Mouse (Mus musculus) MEL (cell line): Measurements from ENCODE around the gene Eml2. TPM values are rescaled to one million over a fixed set of nuclear protein-coding genes. Genes with fewer than 3 reads are reported as not detected.

ENCODE experiments used
- DNase-seq: peaks from one replicate; pipeline ENCODE4 v3.0.0; 2011; ENCODE audit warnings: low read depth, low spot score
- H3K27ac ChIP-seq: 2 replicates; pipeline ENCODE4 v1.5.1; 2012; ENCODE audit warnings: low read depth, mild to moderate bottlenecking, control low read depth, low read length, moderate library complexity; ENCODE audit not compliant: control insufficient read depth
- H3K27me3 ChIP-seq, 2 experiments: fragments of 150-350 bp in 1 of 2; sonication (generic) in 1 of 2; 2 replicates each; pipeline ENCODE4 v1.6.1; 2012; ENCODE audit warnings: low read length in 2 of 2, mild to moderate bottlenecking in 2 of 2, improper control_type of control experiment in 1 of 2, moderate library complexity in 1 of 2; ENCODE audit not compliant: insufficient read depth in 2 of 2, control insufficient read depth in 1 of 2
- H3K36me3 ChIP-seq, 2 experiments: 2 replicates each; pipeline ENCODE4 v1.6.1; 2012 to 2014; ENCODE audit warnings: low read length in 2 of 2, improper control_type of control experiment in 1 of 2, inconsistent platforms in 1 of 2, mild to moderate bottlenecking in 1 of 2; ENCODE audit not compliant: insufficient read depth in 2 of 2, control insufficient read depth in 1 of 2
- H3K4me1 ChIP-seq, 2 experiments: fragments of 150-350 bp in 1 of 2; sonication (generic) in 1 of 2; 2 replicates each; pipeline ENCODE4 v1.6.1; 2012; ENCODE audit warnings: low read length in 2 of 2, improper control_type of control experiment in 1 of 2, mild to moderate bottlenecking in 1 of 2; ENCODE audit not compliant: insufficient read depth in 2 of 2, control insufficient read depth in 1 of 2
- H3K4me3 ChIP-seq, 2 experiments: fragments of 150-350 bp in 1 of 2; sonication (generic) in 1 of 2; 2 replicates each; pipeline ENCODE4 v1.5.1; 2012; ENCODE audit warnings: low read depth in 2 of 2, low read length in 2 of 2, mild to moderate bottlenecking in 2 of 2, moderate library complexity in 2 of 2, control low read depth in 1 of 2, improper control_type of control experiment in 1 of 2; ENCODE audit not compliant: control insufficient read depth in 1 of 2, insufficient read depth in 1 of 2
- H3K79me2 ChIP-seq: 2 replicates; pipeline ENCODE4 v1.6.1; 2012; ENCODE audit warnings: mild to moderate bottlenecking, low read length, moderate library complexity; ENCODE audit not compliant: control insufficient read depth, poor library complexity, insufficient read depth
- H3K9ac ChIP-seq: 2 replicates; pipeline ENCODE4 v1.6.1; 2012; ENCODE audit warnings: low read depth, mild to moderate bottlenecking, control low read depth, low read length, moderate library complexity; ENCODE audit not compliant: control insufficient read depth, poor library complexity, severe bottlenecking
- H3K9me3 ChIP-seq: fragments of 150-350 bp; sonication (generic); replicated peaks from 2 replicates; pipeline ENCODE4 v1.6.1; 2012; ENCODE audit warnings: mild to moderate bottlenecking, low read length, improper control_type of control experiment, moderate library complexity; ENCODE audit not compliant: insufficient read depth
- BHLHE40 ChIP-seq: IDR thresholded peaks from 2 replicates; pipeline ENCODE4 v1.6.1; 2012; ENCODE audit warnings: low read depth, mild to moderate bottlenecking, inconsistent platforms, low read length, improper control_type of control experiment, borderline replicate concordance
- CTCF ChIP-seq, 3 experiments: IDR thresholded peaks in 2 of 3; conservative IDR thresholded peaks in 1 of 3; 2 replicates each; pipeline ENCODE4 v1.5.1; 2011 to 2012; ENCODE audit warnings: low read length in 3 of 3, low read depth in 2 of 3, mild to moderate bottlenecking in 2 of 3, improper control_type of control experiment in 1 of 3, inconsistent platforms in 1 of 3, mixed read lengths in 1 of 3, moderate library complexity in 1 of 3; ENCODE audit not compliant: control insufficient read depth in 1 of 3, insufficient read depth in 1 of 3, poor library complexity in 1 of 3, severe bottlenecking in 1 of 3
- E2F4 ChIP-seq: IDR thresholded peaks from 2 replicates; pipeline ENCODE4 v1.6.1; 2011; ENCODE audit warnings: low read depth, low read length, improper control_type of control experiment, borderline replicate concordance
- ELF1 ChIP-seq: IDR thresholded peaks from 2 replicates; pipeline ENCODE4 v1.6.1; 2014; ENCODE audit warnings: low read depth, mild to moderate bottlenecking, inconsistent platforms, low read length, improper control_type of control experiment, moderate library complexity
- EP300 ChIP-seq, 2 experiments: IDR thresholded peaks; 2 replicates each; pipeline ENCODE4 v1.6.1; 2011; ENCODE audit warnings: improper control_type of control experiment in 2 of 2, low read length in 2 of 2, low read depth in 1 of 2, mild to moderate bottlenecking in 1 of 2
- ETS1 ChIP-seq: IDR thresholded peaks from 2 replicates; pipeline ENCODE4 v1.6.1; 2012; ENCODE audit warnings: low read depth, mild to moderate bottlenecking, inconsistent platforms, low read length, improper control_type of control experiment, moderate library complexity
- GABPA ChIP-seq: IDR thresholded peaks from 2 replicates; pipeline ENCODE4 v1.6.1; 2012; ENCODE audit warnings: low read depth, mild to moderate bottlenecking, inconsistent platforms, low read length, improper control_type of control experiment, moderate library complexity
- GATA1 ChIP-seq: IDR thresholded peaks from 2 replicates; pipeline ENCODE4 v1.6.1; 2011; ENCODE audit warnings: low read depth, low read length, improper control_type of control experiment
- JUND ChIP-seq: IDR thresholded peaks from 2 replicates; pipeline ENCODE4 v1.6.1; 2011; ENCODE audit warnings: low read depth, mild to moderate bottlenecking, improper control_type of control experiment, low read length
- KAT2A ChIP-seq: conservative IDR thresholded peaks from 2 replicates; pipeline ENCODE4 v1.6.1; 2012; ENCODE audit warnings: low read depth, low read length, improper control_type of control experiment, inconsistent platforms
- MAX ChIP-seq: IDR thresholded peaks from 2 replicates; pipeline ENCODE4 v1.6.1; 2011; ENCODE audit warnings: low read length, improper control_type of control experiment
- MAZ ChIP-seq: IDR thresholded peaks from 2 replicates; pipeline ENCODE4 v1.6.1; 2012; ENCODE audit warnings: low read depth, mild to moderate bottlenecking, inconsistent platforms, low read length, improper control_type of control experiment
- MXI1 ChIP-seq: IDR thresholded peaks from 2 replicates; pipeline ENCODE4 v1.6.1; 2011; ENCODE audit warnings: mild to moderate bottlenecking, low read depth, low read length, improper control_type of control experiment
- NRF1 ChIP-seq: IDR thresholded peaks from 2 replicates; pipeline ENCODE4 v1.6.1; 2014; ENCODE audit warnings: low read depth, mild to moderate bottlenecking, inconsistent platforms, low read length, improper control_type of control experiment, moderate library complexity; ENCODE audit not compliant: poor library complexity, insufficient read depth, severe bottlenecking
- POLR2AphosphoS5 ChIP-seq: IDR thresholded peaks from 2 replicates; pipeline ENCODE4 v1.6.1; 2012; ENCODE audit warnings: low read depth, borderline replicate concordance, mild to moderate bottlenecking, inconsistent platforms, low read length, moderate library complexity, mixed read lengths
- RAD21 ChIP-seq: IDR thresholded peaks from 2 replicates; pipeline ENCODE4 v1.6.1; 2011; ENCODE audit warnings: mild to moderate bottlenecking, low read depth, low read length, improper control_type of control experiment
- SIN3A ChIP-seq: IDR thresholded peaks from 2 replicates; pipeline ENCODE4 v1.6.1; 2012; ENCODE audit warnings: low read length, improper control_type of control experiment, inconsistent platforms
- TAL1 ChIP-seq: IDR thresholded peaks from 2 replicates; pipeline ENCODE4 v1.6.1; 2012; ENCODE audit warnings: mild to moderate bottlenecking, inconsistent platforms, low read length, moderate library complexity, mixed read lengths
- TBP ChIP-seq: IDR thresholded peaks from 2 replicates; pipeline ENCODE4 v1.8.0; 2011; ENCODE audit warnings: low read depth, low read length, improper control_type of control experiment
- UBTF ChIP-seq: IDR thresholded peaks from 2 replicates; pipeline ENCODE4 v1.6.1; 2012; ENCODE audit warnings: low read depth, mild to moderate bottlenecking, inconsistent platforms, low read length, improper control_type of control experiment, moderate library complexity, borderline replicate concordance; ENCODE audit not compliant: insufficient read depth
- USF1 ChIP-seq: IDR thresholded peaks from 2 replicates; pipeline ENCODE4 v1.6.1; 2014; ENCODE audit warnings: low read depth, mild to moderate bottlenecking, inconsistent platforms, low read length, improper control_type of control experiment, moderate library complexity
- USF2 ChIP-seq, 2 experiments: IDR thresholded peaks; 2 replicates each; pipeline ENCODE4 v1.6.1; 2011 to 2012; ENCODE audit warnings: improper control_type of control experiment in 2 of 2, low read length in 2 of 2, borderline replicate concordance in 1 of 2, inconsistent platforms in 1 of 2, low read depth in 1 of 2, mild to moderate bottlenecking in 1 of 2; ENCODE audit not compliant: insufficient read depth in 1 of 2
- ZKSCAN1 ChIP-seq: IDR thresholded peaks from 2 replicates; pipeline ENCODE4 v1.6.1; 2012; ENCODE audit warnings: low read depth, mild to moderate bottlenecking, inconsistent platforms, low read length, improper control_type of control experiment, moderate library complexity
- polyA plus RNA-seq, 2 experiments: library from polyadenylated mRNA; stranded (reverse) in 1 of 2; unstranded in 1 of 2; fragments of >175 nt in 1 of 2; fragments of >200 nt in 1 of 2; gene quantifications; 2 replicates each; pipeline versions ENCODE4 v1.2.1 to v1.2.4; 2012; ENCODE audit warnings: low replicate concordance in 2 of 2, low read depth in 1 of 2; ENCODE audit not compliant: insufficient read length in 2 of 2, insufficient read depth in 1 of 2, missing spikeins in 1 of 2
- total RNA-seq: library from RNA; depleted of rRNA; stranded (reverse); fragments of 300-350 nt; gene quantifications from 2 replicates; pipeline ENCODE4 v1.2.3, GENCODE M21; 2012

Eml2 gene
- total and polyA plus RNA-seq, 3 experiments: 22.0 to 43.6 TPM; not detected in 1

GRCm38 (mm10) chr7:19202065-19202850 is 26.0 kb downstream of the Eml2 start:
- TF ChIP-seq USF2 (IDR thresholded peaks at IDR 0.05; ENCODE audit: borderline replicate concordance in 1 of 2, insufficient read depth in 1 of 2, low read depth in 1 of 2, low read length in 2 of 2): no peak
- no peak for TF ChIP-seq TAL1
- no peak for TF ChIP-seq ELF1
- no peak for TF ChIP-seq MAX
- TF ChIP-seq ZKSCAN1: no peak
- no peak for TF ChIP-seq BHLHE40
- H3K79me2 ChIP-seq: no peaks in the 10 kb centered on the region
- no peaks in the 10 kb centered on the region for H3K27me3 ChIP-seq
- no peak overlapping the region for H3K9ac ChIP-seq
- no peaks in the 10 kb centered on the region for H3K36me3 ChIP-seq
- no peak overlapping the region for H3K27ac ChIP-seq
- H3K4me1 ChIP-seq: no peaks in the 10 kb centered on the region
- H3K9me3 ChIP-seq: no peaks in the 10 kb centered on the region
- no peak for DNase-seq
- H3K4me3 ChIP-seq: no peak overlapping the region

GRCm38 (mm10) chr7:19208201-19208910 is 32.1 kb downstream of the Eml2 start:
- Histone ChIP-seq H3K79me2 (no peaks in the 10 kb centered on the region), H3K4me3 (no peak overlapping the region), H3K27me3 (no peaks in the 10 kb centered on the region), H3K36me3 (no peaks in the 10 kb centered on the region; a peak in 1 of 4 replicates), H3K9ac (no peak overlapping the region), H3K9me3 (no peaks in the 10 kb centered on the region), H3K4me1 (no peaks in the 10 kb centered on the region), H3K27ac (no peak overlapping the region)
- no peak for DNase-seq
- TF ChIP-seq CTCF (IDR thresholded peaks at IDR 0.05 in 2 of 3, conservative IDR thresholded peaks at IDR 0.05 in 1 of 3; ENCODE audit: control insufficient read depth in 1 of 3, insufficient read depth in 1 of 3, low read depth in 2 of 3, low read length in 3 of 3, poor library complexity in 1 of 3, severe bottlenecking in 1 of 3): no peak
- 0 out of 2 replicates have a peak, but pooled peaks have one; percentile 35 for TF ChIP-seq TBP

DNA sequence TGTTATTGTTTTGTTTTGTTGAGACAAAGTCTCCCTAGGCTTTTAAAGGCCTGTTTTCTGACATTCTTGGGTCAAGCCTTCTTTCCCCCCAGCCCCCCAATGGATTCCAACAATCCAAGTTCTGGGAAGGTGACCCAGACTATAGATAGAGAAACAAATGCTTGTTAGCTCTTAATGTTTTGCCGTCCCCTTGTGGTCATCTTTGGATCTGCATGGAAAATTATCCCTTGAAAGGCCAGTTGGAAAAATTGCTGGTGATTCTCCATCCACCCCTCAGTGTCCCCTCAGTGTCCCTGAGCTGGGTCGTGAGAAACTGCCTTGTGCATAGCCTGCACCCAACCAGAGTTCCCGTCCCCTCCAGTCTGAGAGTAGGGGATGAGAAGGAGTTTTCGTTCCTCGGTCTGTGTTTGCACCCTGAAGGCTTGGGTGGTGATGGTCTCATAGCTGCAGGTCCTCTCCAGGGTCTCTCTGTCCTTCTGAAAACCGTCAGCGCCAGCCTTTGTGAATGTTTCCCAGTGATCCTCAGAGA is 32.8 kb downstream of the Eml2 start:
- Histone ChIP-seq H3K27me3 (no peaks in the 10 kb centered on the region), H3K9ac (no peak overlapping the region), H3K9me3 (no peaks in the 10 kb centered on the region), H3K79me2 (no peaks in the 10 kb centered on the region), H3K4me3 (no peak overlapping the region), H3K36me3 (no peaks in the 10 kb centered on the region; a peak in 1 of 4 replicates), H3K4me1 (no peaks in the 10 kb centered on the region), H3K27ac (no peak overlapping the region)
- DNase-seq: peak; percentile 47
- TF ChIP-seq RAD21: peak; percentile 60
- TF ChIP-seq USF1: no peak
- TF ChIP-seq NRF1: no peak
- no peak for TF ChIP-seq GATA1
- TF ChIP-seq GABPA: no peak
- no peak for TF ChIP-seq JUND
- no peak for TF ChIP-seq ETS1
- TF ChIP-seq E2F4: no peak
- TF ChIP-seq MXI1: no peak
- no peak for TF ChIP-seq KAT2A
- TF ChIP-seq UBTF: no peak
- TF ChIP-seq SIN3A: no peak
- TF ChIP-seq USF2 (IDR thresholded peaks at IDR 0.05; ENCODE audit: borderline replicate concordance in 1 of 2, insufficient read depth in 1 of 2, low read depth in 1 of 2, low read length in 2 of 2): no peak
- no peak for TF ChIP-seq ELF1
- no peak for TF ChIP-seq POLR2AphosphoS5
- no peak for TF ChIP-seq EP300 (IDR thresholded peaks at IDR 0.05; ENCODE audit: low read depth in 1 of 2, low read length in 2 of 2)
- no peak for TF ChIP-seq MAZ
